Mouse (Mus musculus) thymus, postnatal 10 days (tissue): ENCODE measurements around the gene Slc25a22.

Source experiments
- DNase-seq, 2 experiments: peaks; one replicate each; pipeline ENCODE4 v3.0.0; 2021; ENCODE audit warnings: low spot score in 2 of 2

Slc25a22 gene

DNA sequence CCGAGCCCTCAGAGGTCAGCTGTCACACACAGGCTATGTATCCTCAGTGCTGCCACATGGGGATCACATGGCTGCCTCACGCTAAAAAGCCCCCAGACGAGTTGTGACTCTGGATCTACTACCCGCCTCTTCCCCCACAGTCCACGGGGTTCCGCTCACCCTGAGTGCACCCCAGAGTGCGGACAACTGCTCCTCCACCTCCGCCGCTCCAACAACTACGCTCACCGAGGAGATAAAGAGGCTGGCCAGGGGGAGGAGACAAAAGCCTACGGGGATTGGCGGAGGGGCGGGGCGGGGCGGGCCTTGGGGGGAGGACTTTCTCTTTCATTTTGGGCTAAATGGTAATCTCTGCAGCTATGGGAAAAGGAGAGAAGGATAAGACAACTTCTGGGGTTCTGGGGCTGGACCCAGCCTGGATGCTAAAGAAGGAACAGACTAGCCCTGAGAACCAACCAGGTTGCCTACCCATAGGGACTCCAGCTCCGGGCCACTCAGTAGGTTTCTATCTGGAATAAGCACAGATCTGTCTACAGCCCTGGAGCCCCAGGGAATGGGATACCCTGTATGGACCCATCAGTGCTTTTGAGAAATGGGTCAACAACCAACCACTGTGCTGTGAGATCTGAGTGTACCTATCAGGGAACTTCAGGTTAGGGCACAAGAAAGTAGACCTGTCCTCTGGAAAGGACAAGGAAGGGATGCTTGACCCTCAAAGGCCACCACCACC, 2.4 kb downstream of the Slc25a22 start:
- DNase-seq: peak in 1 of 2 experiments; percentile 64

DNA sequence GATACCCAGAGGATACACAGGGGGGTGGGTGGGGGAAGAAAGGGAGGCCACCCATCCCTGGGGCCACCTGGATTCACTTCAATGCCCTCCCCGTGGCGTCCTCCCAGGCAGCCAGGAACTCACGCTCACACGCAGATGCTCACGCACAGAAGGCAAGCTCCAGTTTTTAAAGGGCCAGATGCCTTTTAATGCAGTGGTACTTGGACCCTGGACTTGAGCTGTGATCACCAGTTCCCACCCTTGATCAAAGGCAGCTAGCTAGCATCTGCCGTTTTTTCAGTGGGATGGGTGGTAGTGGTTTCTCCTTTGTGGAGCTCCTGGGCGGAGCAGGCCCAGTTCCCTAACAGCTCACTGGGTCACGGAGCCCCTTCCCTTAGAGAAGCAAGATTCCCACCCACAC, 3.2 kb downstream of the Slc25a22 start:
- DNase-seq: no peak

DNA sequence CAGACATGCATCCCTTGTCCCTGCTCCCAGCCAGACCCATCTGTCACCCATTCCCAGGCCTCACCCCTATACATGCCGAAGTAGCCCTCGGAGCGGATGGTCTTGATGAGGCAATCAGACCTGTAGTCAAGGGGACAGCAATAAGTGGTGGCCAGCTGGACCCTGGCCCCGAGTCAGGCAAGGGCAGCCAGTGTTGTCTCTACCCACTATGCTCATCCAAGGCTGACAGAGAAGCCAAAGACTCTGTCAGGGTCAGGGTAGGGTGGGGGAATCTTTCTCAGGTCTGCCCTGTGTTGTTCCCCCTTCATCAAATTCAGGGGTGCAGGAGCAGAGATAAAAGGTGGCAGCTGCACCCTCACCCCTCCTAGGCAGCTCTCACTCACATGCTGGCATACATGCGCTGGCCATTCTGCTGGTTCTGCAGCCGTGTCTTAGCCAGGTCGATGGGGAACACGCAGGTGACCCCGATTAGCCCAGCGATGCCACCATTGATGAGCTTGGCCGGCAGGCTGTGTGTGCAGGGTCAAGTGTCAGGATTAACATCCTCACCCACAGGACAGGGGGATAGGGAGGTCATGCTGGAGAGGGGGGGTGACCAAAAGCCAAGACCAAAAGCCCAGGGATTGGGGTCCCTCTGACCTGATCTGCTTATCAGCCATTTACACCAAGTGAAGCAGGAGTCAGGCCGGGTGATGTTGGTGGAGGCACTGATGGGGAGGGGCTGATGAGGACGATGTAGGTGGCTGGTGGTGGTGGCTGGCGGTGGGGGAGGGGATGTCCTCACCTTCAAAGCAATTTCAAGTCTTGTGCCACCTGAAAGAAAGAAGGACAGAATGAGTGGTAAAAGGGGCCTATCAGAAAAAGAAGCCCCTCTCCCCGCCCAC, 3.9 kb downstream of the Slc25a22 start:
- no peak for DNase-seq

DNA sequence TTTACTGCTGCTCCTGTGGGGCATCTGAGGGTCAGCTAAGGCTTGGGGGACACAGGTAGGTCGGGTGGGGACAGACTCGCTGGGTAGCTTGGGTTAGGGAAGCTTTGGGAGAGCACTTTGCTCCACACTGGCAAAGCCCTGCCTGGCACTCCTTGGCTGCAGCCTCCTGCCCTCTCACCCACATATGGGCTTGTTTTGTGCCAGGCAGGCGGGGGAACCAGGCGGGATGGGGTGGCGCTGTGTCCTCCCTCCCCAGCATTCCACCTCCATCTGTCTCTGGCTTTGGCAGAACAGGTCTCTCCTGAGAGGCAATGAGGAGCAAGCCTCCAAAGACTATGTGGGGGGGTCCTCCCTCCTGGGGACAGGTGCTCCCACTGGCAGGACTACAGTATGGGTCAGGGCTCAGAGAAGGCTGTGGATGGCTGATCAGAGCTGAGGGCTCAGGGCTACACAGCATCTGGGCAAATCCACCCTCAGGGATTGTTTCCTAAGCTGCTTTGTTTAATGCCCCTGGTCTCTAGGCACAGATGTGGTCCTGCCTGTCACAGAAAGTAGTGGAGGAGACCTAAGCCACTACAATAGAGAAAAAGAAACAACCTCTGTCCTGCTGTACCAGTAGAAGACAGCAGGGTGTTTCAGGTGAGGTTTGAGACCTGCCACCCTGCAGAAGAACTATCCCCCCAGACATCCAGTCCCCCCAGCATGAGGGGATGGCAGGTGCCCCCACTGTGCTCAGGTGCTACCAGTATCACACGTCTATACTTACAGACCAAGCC, 4.8 kb downstream of the Slc25a22 start:
- no peak for DNase-seq

DNA sequence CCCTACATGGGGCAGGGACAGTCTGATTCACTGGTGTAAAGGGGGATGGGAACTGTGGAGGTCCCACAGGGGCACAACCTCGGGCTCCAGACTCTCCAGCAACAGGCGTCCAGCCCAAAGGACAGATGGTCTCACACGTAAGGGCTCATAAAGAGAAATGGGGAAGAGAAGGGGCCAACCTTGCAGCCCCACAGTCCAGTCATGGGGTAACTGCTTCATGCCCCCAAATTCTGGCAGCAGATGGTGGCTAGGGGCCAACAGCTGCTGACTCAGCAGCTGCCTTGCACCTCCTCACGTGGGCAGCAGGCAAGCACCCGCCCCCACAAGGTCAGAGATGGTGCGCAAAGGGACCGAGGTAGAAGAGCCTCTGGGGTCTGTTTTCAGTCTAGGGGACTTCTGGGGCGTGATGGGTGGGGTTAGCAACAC, 5.5 kb downstream of the Slc25a22 start:
- DNase-seq: no peak

DNA sequence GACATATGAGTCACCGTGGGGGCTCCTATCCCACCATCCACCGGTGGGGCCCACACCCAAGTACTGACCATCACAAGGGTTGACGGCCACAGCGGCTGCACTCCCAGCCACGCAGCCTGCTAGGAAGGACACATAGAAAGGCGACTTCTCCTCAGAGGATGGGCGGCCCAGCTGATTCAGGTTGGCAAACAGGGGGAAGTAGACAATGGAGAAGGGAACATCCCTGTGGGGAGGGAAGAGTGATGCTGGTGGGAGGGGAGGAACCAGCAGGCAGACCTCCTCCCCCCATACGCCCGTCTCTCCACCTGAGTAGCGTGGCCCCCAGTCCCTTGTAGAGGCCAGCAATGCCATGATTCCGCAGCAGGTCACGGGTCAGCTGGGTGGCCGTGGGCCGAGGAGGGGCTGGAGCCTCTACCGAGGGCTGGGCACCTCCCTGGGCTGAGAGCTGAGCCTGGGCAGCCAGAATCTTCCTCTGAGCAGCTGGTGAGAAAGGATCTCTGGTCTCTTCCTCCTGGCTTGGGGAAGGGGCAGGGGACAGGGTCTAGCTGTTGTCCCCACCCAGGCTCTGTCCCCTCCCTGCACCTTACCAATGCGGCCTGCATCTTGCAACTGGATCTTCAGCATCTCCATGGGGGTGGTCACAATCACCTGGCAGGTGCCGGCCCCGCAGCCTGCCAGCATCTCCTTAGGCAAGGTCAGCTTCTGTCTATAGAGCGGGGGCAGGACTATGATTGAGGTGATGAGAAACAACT, 6.1 kb downstream of the Slc25a22 start:
- no peak for DNase-seq

DNA sequence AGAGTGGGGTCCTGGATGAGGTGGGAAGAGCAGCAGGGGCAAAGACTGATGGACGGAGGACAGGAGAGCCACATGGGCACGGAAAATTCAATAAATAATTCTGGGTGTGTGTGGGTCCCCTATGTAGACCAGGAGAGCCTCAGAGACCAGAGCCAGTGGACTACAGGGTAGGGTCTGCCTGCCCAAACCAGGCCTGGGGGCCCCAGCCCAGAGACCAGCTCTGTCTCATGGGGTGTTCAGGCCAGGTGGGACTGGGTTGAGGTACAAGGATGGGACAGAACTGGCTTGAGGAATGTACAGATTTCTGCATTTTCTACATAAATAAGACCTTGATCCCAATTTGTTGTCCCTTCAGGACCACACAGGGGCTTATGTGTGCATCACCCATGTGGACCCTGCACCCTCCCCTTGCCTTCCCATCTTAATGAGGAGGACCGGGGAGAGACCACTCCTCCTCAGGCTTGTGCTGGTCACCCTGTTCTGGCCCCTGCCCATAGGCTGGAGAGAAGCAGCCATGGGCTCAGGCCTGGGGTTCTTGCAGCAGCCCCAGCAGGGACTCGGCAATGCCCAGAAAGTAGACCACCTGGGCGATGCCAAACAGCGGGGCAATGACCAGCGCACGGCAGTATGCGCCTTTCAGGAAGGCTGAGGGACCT, 7.0 kb downstream of the Slc25a22 start:
- no peak for DNase-seq

DNA sequence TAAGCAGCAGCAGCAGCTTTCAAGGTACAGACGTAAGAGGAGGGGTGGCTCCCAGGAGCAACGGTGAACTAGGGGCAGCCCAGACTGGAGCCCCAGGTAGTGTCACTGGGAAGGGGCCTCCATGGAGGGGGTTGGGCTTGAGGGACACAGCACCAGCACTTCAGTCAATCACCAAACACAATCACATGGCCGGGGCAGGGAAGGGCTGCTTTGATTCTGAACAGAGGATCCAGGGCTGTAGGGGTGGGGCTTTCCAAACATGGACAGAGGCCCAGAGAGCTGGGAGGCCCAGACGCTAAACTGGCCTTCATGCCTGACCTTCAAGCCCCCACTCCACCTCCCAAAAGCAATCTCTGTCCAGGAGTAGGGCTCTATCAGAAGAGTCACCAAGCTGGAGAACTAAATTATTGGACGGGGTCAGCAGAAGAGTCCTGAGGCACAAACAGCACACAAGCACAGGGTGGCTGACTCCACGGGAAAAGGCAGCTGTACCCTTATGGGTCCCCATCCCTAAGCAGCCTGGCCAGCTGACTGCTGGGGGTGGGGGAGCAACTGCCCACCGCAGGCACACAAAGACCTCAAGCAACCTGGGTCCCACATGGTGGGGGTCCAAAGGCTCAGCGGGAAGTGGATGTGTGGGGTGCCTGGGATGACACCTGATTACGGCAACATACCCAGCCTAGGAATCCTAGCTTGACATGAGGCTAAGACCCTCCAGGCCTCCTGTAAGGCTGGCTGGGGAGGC, 7.7 kb downstream of the Slc25a22 start:
- DNase-seq: no peak

DNA sequence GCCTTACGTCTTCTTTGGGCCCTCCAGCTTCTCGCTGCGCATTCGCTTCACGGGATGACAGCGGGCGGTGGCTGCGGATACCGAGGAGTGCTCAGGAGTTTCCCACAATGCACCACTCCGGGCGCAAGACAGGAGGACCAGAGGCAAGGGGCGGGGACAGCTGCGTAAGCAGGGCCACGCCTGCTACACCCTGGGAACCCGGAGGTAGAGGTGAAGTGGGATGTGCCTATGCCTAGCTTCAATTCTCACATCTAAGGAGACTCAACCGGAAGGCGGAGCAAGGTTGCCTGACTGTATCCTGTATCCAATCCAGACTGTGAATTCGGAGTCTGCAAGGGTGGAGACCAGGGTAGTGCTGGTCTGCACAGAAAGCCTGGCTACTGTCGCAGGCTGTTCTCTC, 8.4 kb downstream of the Slc25a22 start, which contains the start of gene Cend1:
Cend1 (minus strand) TSS at position 182 of the 400 bp plus-strand sequence.
- DNase-seq: no peak

DNA sequence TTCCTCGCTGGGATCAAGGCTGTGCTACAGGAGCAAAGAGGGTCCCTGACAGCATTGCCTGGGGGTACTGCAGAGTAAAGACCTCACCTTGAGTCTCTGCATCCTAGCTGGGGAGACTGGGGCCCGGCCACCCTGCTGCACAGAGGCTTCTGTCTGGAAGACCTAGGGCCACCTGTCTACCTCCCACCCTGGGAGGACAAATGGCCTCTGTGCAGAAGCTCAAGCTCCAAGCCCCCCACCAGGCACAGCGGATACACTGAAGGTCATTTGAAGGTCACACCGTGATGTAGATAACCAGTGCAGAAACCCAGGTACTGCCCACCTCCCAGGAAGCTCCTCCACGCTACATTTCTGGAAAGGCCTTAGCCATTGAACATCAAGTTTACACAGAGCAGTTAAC, 9.0 kb downstream of the Slc25a22 start:
- DNase-seq: no peak

DNA sequence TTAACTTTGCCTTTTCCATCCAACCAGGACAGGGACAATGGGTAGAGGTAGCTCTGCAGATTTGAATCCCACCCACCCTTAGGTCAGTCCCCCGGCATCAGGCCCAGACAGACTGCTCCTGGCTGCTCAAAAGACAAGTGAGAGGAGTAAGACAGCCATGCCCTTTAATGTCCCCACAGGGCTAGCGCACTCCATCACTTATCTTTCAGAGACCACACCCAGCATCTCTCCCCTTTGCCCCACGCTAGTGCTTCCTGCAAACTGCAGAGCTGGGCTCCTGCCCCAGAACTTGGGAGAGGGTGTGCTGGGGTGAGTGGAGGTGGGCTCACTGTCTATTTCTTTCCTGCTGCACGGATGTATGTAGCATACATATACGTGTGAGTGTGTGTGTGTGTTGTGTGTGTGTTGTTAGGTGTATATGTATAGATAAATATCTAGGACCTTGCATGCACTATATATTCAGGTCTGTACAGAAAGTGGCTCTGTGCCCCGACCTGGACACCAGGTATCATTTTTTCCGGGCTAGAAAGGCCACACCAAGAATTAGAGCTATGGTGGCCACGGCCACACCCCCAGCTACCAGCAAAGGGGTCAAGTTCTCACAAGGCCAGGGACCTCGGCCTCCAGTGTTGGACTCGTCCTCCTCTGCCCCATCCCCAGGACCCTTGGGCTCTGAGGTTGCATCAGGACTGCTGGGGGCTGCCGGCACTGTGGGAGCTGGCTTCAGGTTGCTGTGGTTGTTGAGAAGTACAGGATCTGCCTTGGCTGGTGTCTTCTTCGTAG, 10.6 kb downstream of the Slc25a22 start:
- no peak for DNase-seq

DNA sequence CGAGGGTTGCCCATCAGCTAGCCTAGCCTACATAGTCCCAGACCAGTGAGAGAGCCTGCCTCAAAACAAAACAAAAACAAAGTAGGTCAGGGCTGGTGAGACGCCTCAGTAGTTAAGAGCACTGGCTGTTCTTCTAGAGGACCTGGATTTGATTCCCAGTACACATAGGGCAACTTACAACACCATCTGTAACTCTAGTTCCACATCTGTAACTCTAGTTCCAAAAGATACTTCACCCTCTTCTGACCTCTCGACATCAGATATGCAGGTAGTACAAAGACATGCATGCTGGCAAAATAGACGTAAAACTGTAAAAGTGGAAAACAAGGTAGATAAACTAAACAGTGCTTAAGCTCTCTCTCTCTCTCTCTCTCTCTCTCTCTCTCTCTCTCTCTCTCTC, 13.9 kb downstream of the Slc25a22 start:
- DNase-seq: no peak

DNA sequence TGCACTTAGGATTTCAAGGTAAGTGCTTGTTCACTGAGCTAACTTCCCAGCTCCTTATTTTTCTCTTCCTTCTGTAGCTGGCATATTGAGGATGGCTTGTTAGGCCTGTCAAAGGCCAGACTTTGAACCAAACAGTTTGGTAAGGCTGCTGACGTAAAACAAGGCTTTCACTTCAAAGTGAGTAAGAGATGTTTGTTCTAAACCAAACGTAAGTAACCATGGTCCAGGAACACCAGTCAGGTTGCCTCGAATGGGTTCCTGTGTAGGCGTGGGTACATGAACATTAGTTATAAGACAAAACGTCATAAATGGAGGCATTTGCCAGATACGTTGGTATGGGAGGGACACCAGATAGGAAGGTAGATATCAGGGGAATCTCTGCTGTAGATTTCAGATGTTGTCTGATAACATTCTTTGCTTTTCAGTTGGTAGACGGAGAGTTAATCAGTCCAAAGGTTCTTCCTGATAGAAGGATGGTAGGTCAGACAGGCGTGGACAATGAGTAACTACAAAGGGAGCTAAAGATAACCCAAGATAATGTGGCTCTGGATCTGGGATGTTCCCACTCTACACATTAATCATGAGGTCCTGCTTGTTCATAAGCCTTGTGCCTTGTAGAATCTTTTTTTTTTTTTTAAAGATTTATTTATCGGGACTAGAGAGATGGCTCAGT, 17.5 kb downstream of the Slc25a22 start:
- no peak for DNase-seq

DNA sequence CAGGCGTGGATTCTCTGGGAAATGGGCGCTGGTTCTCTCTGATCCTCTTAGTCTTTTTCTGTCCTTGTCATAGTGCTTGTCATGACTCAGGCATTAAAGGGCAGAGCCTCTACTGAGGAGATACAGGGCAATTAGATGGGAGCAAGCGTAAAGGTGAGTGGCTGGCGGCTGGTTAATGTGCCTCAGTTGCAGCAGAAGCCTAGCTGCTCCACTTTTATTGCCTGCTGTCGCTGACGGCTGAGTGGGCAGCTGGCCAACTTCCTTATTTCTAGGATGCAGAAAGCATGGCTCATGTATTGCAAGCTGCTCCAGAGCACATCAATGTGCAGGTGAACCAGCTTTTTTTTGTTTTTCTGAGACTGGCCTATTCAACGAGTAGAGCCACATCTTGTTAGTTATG, 18.7 kb downstream of the Slc25a22 start:
- DNase-seq: no peak

DNA sequence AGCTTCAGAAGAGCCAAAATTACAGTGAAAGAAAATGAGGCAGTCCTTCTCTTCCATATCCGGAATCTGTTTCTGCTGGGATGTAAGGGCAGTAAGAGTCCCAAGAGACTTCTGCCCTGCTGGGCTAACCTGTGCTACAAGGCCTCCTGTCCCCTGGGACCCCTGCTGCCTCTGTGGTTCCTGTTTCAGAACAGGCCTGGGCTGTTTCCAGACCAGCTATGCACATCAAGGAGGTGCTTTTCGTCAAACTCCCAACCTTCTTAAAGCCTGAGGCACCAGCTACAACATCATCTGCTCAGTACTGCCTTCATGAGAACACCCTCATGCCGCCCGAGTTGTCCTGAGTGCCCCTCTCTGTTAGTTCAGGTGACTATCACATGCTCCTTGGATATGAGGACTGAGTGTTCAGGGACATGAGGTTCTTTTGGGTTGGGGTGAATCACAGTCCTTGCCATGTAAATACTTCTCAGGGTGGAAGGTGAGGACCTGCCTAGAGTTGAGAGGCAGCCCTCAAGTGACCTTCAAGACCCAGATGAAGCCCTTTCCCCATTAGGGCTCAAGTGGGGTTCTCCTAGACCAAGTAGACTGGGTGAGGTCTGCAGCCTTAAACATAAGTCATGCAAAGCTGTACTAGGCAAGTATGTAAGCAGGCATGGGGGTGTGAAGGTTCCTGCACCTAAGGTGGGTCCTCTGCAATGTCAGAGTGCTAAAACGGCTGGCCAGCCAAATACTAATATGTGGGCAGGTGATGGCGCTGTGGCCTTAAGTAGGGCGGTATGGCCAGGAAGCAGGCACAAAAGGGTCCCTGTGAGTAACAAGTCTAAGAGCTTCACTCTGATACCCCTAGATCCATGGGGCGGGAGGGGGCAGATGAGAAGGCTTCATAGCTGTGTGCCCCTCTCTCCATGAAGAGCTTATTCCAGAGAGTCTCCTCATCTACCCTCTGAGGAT, 19.7 kb downstream of the Slc25a22 start:
- DNase-seq: no peak

DNA sequence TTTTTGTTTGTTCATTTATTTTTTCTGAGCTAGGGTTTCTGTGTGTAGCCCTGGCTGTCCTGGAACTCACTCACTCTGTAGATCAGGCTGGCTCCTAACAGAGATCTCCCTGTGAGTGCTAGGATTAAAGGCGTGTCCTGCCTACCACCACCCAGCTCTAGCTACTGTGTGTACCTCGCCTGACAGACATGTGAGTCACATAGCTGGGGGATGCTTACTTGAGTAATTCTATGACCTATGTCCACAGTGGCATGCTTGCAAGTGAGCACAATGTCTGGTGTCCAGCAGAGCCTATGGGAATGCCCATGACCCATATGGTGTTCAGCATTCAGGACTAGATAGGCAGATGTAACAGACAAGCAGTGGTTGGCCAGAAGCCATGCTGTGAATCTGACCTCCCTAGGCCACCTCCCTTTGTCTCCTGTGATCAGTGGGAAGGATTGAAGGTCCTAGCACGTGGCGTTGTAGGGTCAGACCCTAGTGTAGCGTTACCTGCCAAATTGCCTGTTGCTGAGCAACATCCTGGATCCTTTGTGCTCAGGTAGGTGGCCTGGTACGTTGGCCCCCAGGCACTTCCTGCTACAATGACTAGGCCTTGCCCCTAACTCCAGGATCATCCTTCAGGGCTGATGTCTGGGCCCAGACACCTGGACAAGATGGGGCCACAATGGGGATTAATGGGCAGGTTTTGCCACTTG, 21.4 kb downstream of the Slc25a22 start:
- DNase-seq: no peak
